Mouse (Mus musculus) gastrocnemius, postnatal 14 days (tissue): ENCODE measurements around the gene Dock9. TPM values are rescaled to one million over a fixed set of nuclear protein-coding genes. Genes with fewer than 3 reads are reported as not detected.

Source experiments
- DNase-seq: peaks from one replicate; pipeline ENCODE4 v3.0.0; 2021; ENCODE audit warnings: mixed read lengths
- intact Hi-C: fragments of 180-260 bp; cut with DNase I; formaldehyde crosslinking; loops from one replicate; pipeline ENCODE4 v1.15.1; 2025; ENCODE audit warnings: low total_unique reads
- total RNA-seq, 2 experiments: library from RNA; stranded (reverse); gene quantifications; 2 replicates each; pipeline ENCODE4 v1.2.3; 2021

Dock9 gene
- total RNA-seq, 2 experiments from 2014 or later: 23.3 to 29.3 TPM

DNA sequence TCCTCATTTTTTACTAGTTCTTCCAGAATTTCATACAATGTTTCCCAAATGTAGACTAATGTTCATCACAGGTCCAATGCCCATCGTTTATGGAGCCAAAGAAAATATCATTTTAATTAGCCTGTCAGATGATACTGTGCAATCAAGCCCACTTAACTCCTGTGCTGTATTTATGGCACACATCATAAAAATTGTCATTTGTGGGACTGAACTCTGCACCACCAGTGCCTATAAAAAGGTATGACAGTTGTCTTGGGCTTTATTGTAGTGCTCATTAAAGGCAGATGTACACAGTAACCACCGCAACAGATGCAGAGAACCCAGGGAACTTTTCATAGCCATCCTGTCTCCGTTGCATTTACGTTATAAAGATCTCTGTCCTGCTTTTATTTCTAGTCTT, 233.7 kb downstream of the Dock9 start:
- intact Hi-C loops: no loop called here

DNA sequence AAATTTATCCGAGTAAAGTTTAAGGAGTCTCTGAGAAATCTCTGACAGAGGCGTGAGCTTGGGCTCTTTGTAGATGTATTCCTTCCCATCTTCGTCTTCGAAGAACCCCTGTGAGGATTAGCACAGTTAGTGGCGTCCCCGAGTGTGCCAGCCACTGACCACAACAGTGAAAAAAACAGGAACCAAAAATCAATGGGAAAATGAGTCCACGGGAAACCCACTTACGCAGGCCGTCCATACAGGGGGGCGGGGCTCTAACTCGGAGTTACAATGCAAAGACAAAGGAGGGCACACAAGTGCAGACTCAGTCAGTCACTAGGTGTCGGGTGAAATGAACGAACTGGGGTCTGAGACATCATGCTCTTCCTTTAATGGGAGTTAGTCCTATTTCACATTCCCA, 238.6 kb downstream of the Dock9 start:
- intact Hi-C loops: no loop called here

More for the DNA sequence above, 233.7 kb downstream of the Dock9 start:
- no peak for DNase-seq

DNA sequence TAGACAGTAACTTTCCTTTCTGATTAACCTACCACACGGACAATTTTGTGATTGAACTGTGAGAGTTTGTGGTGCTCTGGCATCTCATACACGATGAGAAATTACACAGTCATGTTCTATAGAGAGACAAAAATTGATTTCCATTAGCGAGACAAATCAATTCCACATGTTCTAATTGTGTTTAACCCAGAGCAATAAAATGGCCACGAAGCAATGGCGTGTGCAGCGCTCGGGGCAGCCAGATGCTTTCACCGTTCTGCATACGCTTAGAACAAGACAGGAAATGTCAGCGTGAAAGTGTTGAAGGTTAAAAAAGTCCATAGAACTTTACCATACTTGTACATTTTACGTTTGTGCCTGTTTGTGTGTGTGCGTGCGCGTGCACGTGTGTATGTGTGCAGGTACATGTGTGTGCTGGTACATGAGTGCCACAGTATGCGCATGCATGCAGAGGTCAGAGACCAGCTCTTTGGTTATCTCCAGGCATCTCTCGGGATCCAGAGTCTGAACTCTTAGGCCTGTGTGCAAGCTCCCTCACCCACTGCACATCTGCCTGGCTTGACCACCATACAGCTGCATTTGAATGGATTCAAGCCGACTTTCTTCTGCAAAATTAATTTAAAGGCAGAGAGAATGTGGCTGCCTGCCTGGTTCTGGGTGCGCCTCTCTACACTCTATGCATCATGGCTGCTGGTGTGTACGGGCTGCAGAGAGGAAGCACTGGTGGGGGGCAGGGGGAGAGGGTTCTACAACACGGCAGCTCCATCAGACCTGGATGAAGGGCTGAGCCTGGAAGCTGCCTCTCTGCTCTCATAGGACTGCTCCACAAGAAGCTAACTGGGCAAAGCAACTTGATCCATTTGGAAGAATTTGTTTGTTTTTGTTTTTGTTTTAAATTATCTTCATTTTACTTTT, 241.0 kb downstream of the Dock9 start:
- intact Hi-C loops: no loop called here
- no peak for DNase-seq

More for the DNA sequence above, 238.6 kb downstream of the Dock9 start:
- no peak for DNase-seq

DNA sequence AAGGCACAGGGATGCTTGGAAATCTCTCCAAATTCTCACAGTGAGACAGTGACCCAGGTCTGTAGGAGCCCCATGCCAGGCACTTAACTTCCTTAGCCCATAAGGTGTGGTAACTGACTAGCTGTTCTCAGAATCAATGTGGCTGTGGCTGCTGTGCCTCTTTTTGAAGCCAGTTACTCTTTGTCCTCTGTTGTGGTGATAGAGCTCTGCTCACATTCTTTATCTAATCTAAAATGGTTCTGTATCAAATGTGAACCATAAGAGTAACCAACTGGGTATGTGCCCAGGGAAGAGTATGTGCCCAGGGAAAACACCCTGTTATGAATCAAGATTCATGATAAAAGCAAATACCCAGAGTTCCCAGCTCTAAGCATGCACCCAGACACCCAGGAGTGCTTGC, 243.9 kb downstream of the Dock9 start:
- DNase-seq: no peak
- intact Hi-C loops: no loop called here

DNA sequence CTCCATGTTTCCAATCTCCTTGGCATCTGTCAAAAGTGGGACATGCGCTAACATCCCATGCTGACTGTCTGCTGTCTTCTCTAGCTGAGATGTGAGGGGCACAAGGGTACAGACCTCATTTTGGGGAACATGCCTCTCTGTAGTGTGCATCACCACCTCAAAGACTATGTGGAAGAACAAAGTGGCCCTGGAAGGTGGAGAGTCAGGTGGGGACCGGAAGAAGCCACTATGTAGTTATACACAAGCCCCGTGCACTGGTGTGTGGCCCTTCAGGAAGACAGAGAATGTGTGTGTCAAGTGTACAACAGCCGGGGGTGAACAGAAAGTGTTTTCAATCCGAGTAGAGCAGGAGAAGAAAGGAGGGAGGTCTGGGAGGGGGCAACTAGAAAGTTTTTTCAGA, 245.1 kb downstream of the Dock9 start:
- intact Hi-C loops: no loop called here
- no peak for DNase-seq

DNA sequence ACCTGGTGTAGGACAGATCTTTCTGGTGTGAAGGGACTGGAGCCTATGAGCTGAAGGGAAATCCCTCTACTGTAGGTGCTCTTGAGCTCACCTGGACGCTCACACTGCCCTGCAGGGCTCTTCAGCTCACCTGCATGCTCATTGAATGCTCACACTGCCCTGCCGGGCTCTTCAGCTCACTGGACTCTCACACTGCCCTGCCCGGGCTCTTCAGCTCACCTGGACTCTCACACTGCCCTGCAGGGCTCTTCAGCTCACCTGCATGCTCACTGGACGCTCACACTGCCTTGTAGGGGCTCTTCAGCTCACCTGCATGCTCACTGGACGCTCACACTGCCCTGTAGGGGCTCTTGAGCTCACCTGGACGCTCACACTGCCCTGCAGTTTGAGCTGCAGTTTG, 247.8 kb downstream of the Dock9 start:
- DNase-seq: no peak
- intact Hi-C loops: no loop called here

DNA sequence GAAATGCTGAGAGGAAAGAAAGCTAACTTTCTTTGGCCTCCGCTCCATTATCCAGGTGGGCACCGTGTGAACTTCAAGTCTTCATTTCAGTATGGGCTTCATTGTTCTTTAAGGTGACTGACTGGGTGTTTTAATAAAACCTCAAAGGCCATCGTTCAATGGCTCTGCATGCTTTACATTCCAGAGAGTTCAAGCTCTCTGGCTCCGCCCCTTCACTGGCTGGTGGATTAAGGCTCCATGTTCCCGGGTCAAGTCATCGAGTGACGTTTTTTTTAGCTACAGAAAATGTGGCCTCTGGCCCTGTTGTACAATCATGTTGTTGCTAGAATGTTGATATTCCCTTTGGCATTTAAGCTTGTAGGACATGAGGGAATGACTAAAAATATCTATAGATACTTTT, 249.9 kb downstream of the Dock9 start:
- DNase-seq: no peak
- intact Hi-C loops: no loop called here

DNA sequence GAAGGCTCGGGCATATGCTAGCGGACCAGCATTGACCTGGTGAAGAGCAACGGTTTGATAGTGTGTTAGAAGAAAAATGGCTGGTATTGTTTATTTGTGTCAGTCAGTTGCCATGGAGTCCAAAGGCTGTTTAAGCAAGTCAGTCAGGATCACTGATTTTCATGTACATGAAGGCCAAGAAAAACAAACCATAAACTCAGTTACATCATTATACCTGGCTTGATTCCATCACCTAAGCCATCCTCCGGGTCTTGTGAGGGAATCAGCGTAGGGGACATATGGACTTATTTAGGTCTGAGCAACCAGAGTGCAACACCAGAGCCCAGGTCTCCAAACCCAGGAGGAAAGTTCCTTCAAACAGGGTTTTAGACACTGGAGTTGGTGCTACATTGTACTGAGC, 251.0 kb downstream of the Dock9 start:
- intact Hi-C loops: no loop called here
- no peak for DNase-seq

DNA sequence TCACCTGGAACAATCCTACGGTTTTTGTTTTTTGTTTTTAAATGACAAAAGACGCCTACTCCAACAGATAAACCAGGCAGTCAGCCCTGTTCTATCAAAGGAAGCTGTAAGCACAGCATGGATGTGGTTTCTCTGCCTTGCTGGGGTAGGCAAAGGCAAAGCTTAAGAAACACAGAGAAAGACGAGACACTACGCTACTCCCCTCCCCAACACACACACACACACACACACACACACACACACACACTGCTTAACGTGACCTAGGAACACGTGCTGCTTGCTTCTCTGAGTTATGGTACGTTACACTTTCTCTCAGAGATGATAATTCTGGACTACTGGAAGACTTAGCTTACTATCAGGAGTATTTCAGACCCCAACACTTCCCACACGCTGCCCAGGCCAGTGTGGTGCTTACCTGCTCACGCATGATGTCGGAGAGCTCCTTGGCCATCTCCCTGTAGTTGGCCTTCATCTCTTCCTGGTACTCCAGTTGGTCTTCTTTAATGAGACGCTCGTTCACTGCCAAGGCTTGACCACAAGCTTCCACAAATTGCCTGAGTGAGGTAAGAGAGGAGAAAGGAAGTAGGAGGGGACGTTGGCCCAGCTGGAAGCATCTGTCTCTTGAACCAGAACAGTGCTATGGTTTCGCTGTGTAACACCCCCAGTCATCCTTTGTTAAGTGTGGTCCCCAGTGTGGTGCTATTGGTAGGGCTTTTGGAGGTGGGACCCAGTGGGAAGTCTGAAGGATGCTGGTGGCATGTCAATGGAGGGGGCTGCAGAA, 251.9 kb downstream of the Dock9 start:
- no peak for DNase-seq
- intact Hi-C loops: no loop called here

DNA sequence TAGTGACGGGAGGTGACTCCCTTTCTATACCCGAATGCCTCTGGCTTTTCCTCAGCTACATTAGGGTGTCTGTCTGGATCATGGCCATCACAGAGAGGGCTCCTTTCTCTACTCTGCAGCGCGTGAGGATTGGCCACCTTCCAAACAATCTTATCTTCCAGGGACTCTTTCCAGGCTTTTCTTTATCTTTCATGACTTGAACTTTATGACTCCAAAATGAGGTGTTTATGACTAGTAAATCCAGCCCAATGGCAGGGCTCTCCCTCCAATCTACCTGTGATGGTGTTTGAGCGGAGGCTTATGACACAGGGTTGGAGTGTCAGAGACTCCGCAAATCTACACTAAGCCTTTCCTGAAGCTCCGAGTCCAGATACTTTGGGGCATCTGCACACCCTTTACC, 256.4 kb downstream of the Dock9 start:
- intact Hi-C loops: no loop called here

DNA sequence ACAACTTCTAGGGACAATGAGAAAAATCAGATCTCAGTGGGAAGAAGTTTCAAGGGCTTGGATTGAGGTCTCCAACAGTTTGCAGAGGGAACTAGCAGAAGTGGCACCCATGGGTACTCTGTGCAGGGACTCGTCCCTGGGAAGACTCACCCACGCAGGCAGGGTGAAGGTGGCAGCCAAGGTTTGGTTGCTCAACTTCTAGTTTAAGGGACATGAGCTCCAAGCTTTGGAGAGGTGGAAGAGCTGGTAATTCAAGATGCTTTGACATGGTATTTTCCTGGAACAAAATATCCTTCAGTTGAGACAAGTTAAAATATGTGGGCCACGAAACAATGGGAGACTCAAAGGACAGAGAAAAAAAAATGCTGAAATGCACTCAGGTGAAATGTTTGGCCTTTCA, 263.1 kb downstream of the Dock9 start:
- DNase-seq: no peak
- intact Hi-C loops: no loop called here

More for the DNA sequence above, 256.4 kb downstream of the Dock9 start:
- no peak for DNase-seq

DNA sequence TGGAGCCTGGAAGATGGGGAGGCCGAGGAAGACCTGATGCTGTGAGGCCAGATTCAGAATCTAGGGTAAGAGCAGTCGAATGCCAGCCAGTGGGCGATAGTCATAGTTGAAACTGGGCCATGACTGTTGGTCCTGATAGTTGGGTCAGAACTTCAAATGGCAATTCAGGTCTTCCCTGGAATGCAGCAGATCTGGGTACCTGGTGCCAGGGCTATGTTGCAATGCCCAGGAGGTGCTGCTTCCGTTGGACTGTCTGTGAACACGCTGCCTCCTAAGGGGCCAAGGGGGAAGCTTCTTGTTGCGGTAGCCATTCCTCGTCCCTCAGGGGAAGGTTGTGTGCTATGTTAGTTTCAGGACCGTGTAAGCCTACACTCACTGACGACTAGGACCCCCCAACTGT, 266.8 kb downstream of the Dock9 start:
- intact Hi-C loops: no loop called here
- no peak for DNase-seq

DNA sequence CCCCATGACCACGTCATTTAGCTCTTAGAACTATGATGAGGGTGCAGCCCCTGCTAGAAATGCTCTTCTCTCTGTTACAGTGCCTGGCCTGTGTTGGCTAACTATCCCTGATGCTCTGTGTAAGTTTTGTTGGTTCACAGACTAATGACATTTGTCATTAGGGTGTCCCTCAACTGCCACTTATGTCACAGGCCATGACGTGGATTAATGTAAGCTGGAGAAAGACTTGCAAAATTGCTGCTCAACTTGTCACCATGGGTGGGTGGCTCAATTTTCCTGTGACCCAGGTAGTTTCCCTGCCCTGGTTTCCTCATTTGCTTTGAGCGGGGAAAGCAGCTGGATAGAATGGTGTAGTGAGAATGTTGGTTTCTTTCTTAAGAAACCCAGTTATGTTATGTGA, 269.8 kb downstream of the Dock9 start:
- intact Hi-C loops: no loop called here
- DNase-seq: no peak

DNA sequence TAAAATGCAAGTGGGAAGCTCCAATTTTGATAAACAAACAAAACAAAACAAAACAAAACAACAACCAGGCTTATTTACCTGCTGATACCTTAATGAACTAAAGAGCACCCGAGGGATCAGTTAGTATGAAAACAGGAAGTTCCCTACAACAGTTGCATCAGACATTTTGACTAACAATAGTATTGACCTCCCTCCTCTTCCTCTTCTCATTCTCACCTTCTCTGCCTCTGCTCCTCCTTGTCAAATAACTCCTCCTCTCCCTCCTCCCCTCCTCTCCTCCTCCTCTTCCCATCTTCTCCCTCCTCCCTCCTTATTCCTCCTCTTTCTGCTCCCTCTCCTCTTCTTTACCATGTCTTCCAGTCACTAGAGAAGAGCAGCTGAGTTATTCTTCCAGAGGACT, 270.4 kb downstream of the Dock9 start:
- no peak for DNase-seq
- intact Hi-C loops: no loop called here

DNA sequence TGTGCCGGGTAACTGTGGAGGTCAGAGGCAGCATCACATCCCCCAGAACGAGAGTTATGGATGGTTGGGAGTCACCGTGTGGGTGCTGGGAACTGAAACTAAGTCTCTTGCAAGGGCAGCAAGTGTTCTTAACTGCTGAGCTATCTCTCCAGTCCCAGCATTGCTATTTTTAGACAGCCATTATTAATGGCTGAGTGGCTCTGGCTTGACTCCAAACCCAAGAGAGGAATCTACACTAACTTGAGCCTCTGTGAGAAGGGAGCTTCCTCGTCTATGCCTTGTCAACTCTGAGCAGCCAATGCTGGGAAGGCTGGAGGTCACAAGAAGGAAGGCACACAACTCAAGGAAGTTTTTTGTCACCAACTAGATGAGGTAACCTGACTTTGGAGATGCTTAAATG, 275.9 kb downstream of the Dock9 start:
- intact Hi-C loops: no loop called here
- DNase-seq: no peak

DNA sequence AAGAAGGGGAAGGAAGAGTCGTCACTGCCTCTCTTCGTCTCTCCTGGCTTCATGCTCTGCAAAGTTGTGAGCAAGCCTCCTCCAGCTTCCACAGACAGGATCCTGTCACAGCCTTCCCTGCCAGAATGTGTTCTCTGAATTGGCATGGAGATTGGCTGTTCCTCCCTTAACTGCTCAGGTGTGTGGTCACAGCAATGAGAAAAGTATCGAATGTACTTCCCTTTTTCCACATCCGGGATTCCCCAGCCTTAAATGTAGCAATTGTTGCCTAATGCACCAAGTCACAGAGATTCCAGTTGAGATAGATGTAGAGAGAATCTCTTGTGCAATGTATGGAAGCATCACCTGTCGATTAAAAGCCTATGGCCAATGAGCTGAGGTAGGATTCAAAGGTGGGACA, 280.8 kb downstream of the Dock9 start:
- intact Hi-C loops: no loop called here
- DNase-seq: no peak

DNA sequence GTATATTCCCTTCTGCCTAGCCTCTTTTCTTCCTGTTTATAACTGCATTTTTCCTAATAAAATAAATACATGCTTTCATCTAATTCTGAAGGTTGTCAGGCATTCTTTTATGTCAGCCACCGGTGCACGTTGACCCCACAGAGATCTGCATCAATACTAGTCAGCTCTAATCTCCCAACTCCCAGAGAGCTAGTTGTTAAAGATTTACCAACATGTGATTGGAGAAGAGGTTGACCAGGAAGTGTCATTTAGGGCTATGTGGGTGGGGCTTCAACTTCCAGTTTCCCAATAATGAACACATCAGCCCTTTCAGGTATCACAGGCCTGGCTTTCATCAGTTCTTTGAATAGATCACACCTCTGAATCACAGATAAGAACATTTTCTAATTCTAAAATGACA, 288.7 kb downstream of the Dock9 start:
- intact Hi-C loops: no loop called here

DNA sequence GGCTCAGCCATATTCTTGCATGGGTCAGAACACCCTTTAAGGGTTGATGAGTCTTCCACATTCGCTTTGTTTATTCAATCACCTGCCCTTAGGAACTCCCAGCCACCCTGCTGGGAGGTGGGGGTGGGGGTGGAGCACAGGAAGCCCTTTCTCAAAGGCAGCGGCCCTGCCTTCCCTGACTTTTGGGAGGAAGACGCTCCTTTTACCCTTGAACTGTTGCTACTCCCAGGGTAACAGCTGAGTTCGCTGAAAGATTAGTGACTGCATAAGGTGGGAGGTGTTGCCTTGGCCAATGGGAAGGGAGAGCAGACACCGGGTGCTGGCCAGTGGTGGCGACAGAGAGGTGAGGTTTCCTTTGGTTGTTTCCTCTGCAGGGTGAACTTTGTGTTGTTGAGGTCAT, 291.3 kb downstream of the Dock9 start:
- DNase-seq: no peak
- intact Hi-C loops: no loop called here

More for the DNA sequence above, 288.7 kb downstream of the Dock9 start:
- DNase-seq: no peak

DNA sequence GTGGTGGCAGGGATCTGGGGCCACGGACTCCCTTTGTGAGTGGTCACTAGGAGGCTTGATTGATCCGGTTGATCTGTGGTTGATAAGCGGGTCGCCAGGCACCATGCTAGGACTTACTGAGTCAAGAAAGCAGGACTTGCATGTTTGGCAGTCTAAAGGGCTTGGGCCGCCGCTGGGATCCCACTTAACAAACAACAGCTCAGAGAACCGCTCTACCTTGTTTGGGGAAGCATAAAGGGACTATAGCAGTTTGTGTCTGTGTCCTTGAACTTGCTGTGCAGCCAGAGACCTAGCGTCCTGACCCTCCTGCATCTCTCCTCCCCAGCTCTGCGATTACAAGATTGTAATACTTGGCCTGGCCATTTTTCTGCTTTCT, 292.2 kb downstream of the Dock9 start:
- DNase-seq: no peak
- intact Hi-C loops: no loop called here

DNA sequence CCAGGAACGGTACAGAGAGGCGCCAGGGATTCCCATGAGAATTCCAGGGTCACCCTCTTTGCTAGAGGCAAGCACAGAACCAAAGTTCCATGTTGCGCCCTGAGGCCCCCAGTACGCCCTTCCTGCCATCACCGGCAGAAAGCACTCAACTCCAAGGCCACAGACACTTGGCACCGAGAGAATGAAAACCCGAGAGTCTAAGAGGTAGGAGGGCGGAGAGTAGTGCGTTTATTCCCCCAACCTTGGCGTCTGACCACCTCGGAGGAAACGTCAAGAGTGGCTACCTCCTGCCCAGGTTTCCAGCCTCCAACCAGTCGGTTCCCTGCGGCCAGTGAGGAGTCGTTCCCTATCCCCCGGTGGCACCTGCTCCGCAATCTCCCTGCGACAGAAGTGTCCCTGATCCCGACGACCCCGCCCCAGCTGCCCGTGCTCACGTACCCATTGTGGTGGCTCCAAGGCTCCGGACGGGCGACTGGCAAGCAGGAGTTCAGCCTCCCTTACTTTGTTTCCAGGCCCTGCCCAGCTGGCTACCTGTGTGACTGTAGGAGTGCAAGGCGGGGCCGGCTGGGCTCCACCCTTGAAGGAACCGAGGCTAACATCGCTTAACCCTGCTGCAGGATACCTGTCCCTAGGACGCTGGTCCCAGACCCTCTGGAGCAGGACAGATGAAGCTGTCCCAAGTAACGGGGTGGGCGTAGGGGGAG, 292.7 kb downstream of the Dock9 start, which contains the start of gene Slc15a1:
Gene Slc15a1, minus strand, starts transcription at position 472 of the 704 bp plus-strand sequence.
- intact Hi-C loops: no loop called here
- no peak for DNase-seq
